Mouse (Mus musculus) stomach, embryonic 15.5 days (tissue): ENCODE data around the gene Ganab. TPM values are rescaled to one million over a fixed set of nuclear protein-coding genes. Genes with fewer than 3 reads are reported as not detected.

Experiments used
- ATAC-seq: fragments of 200-750 bp; cut with Nextera tagmentation; 2 replicates; pipeline ENCODE4 v1.8.0; 2017; ENCODE audit warnings: low read depth, moderate number of reproducible peaks, moderate TSS enrichment; ENCODE audit not compliant: insufficient read depth, low FRiP score
- H3K27ac ChIP-seq: fragments of 300-500 bp; sonication (generic); 2 replicates; pipeline ENCODE4 v1.5.1; 2015; ENCODE audit warnings: mild to moderate bottlenecking, inconsistent platforms
- H3K27me3 ChIP-seq: fragments of 300-500 bp; sonication (generic); replicated peaks from 2 replicates; pipeline ENCODE4 v1.6.1; 2015; ENCODE audit warnings: inconsistent platforms
- H3K36me3 ChIP-seq: fragments of 300-500 bp; sonication (generic); 2 replicates; pipeline ENCODE4 v1.6.1; 2015; ENCODE audit warnings: inconsistent platforms
- H3K4me1 ChIP-seq: fragments of 300-500 bp; sonication (generic); 2 replicates; pipeline ENCODE4 v1.6.1; 2015; ENCODE audit warnings: inconsistent platforms
- H3K4me2 ChIP-seq: fragments of 300-500 bp; sonication (generic); 2 replicates; pipeline ENCODE4 v1.6.1; 2015; ENCODE audit warnings: mild to moderate bottlenecking, inconsistent platforms
- H3K4me3 ChIP-seq: fragments of 300-500 bp; sonication (generic); replicated peaks from 2 replicates; pipeline ENCODE4 v1.5.1; 2015; ENCODE audit warnings: inconsistent platforms
- H3K9ac ChIP-seq: fragments of 300-500 bp; sonication (generic); 2 replicates; pipeline ENCODE4 v1.6.1; 2015; ENCODE audit warnings: inconsistent platforms
- H3K9me3 ChIP-seq: fragments of 300-500 bp; sonication (generic); 2 replicates; pipeline ENCODE4 v1.6.1; 2016; ENCODE audit warnings: inconsistent platforms
- WGBS: fragments of 180-500 bp; shearing (Covaris S2); methylation state at CpG from one replicate; pipeline ENCODE4 v1.1.7; 2015; 5-methylcytosine and 5-hydroxymethylcytosine counted together
- polyA plus RNA-seq: library from polyadenylated mRNA; unstranded; fragments of >200 nt; fragmentation: Nextera tagmentation; extraction: Ambion mirVana; gene quantifications from 2 replicates; pipeline ENCODE4 v1.2.1, GENCODE M21; 2015

The Ganab gene
- polyA plus RNA-seq, 1 experiment from 2014 or later, result 89.3 TPM

GRCm38 (mm10) chr19:8920073-8920736, 22.3 kb downstream of the Ganab start, which contains the start of gene B3gat3:
B3gat3 (plus strand) TSS chr19:8920374.
- peak; percentile 97 for ATAC-seq

GRCm38 (mm10) chr19:8920836-8921291, 23.0 kb downstream of the Ganab start:
- peak overlapping the region; percentile 79 for H3K4me3 ChIP-seq
- no peaks in the 10 kb centered on the region for H3K9me3 ChIP-seq
- H3K27me3 ChIP-seq, result no peaks in the 10 kb centered on the region
- WGBS, result under 1% methylated on average over 6 of the region's 6 CpGs
- peak overlapping the region; percentile 89 for H3K27ac ChIP-seq
- H3K4me2 ChIP-seq, result peak overlapping the region; percentile 65
- peak overlapping the region; percentile 64 for H3K9ac ChIP-seq
- peaks cover 17% of the 10 kb centered on the region for H3K36me3 ChIP-seq
- ATAC-seq, result peak; percentile 17; the same call in 1 of the 2 replicates
- H3K4me1 ChIP-seq, result peaks cover 12% of the 10 kb centered on the region; the same call in 1 of the 2 replicates

More at GRCm38 (mm10) chr19:8920073-8920736, 22.3 kb downstream of the Ganab start, which contains the start of gene B3gat3:
- H3K27ac ChIP-seq, result peak within 1 kb of the TSS; percentile 89
- peaks cover 19% of the 10 kb centered on the region for H3K36me3 ChIP-seq
- H3K4me1 ChIP-seq, result peaks cover 12% of the 10 kb centered on the region; the same call in 1 of the 2 replicates
- peak within 1 kb of the TSS; percentile 65 for H3K4me2 ChIP-seq
- peak within 1 kb of the TSS; percentile 64 for H3K9ac ChIP-seq
- no peaks in the 10 kb centered on the region for H3K9me3 ChIP-seq
- no peaks in the 10 kb centered on the region for H3K27me3 ChIP-seq
- 3% methylated on average over 49 of the region's 50 CpGs for WGBS
- H3K4me3 ChIP-seq, result peak within 1 kb of the TSS; percentile 79

DNA sequence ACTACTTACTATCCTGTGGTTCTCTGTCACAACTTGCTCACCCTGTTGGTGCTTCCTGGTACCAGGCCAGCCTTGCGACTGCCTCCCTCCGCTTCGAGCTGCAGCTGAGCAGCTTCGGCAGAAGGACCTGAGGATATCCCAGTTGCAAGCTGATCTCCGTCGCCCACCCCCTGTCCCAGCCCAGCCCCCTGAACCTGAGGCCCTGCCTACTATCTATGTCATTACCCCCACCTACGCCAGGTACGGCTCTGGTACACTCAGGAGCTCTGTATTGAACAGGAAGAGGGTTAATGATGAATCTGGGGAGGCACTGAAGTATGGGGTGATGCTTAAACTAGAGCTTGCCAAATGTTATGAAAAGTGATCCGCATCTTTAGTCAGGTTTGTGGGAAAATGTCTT, 23.9 kb downstream of the Ganab start:
- Histone ChIP-seq H3K27me3 (no peaks in the 10 kb centered on the region), H3K9ac (no peak overlapping the region), H3K9me3 (no peaks in the 10 kb centered on the region), H3K27ac (no peak overlapping the region), H3K4me1 (peaks cover 12% of the 10 kb centered on the region; the same call in 1 of the 2 replicates), H3K4me3 (peak overlapping the region; percentile 79; the same call in 1 of the 2 replicates), H3K36me3 (peaks cover 9% of the 10 kb centered on the region; the same call in 1 of the 2 replicates), H3K4me2 (peak overlapping the region; percentile 65)
- 75% methylated on average over 9 of the region's 9 CpGs for WGBS
- ATAC-seq, result no peak

- Histone ChIP-seq H3K27ac (no peak overlapping the region), H3K4me1 (peaks cover 23% of the 10 kb centered on the region), H3K27me3 (no peaks in the 10 kb centered on the region), H3K36me3 (0 out of 2 replicates have a peak, but pooled peaks cover 6% of the 10 kb centered on the region), H3K9me3 (no peaks in the 10 kb centered on the region), H3K4me3 (no peak overlapping the region), H3K9ac (no peak overlapping the region), H3K4me2 (no peak overlapping the region)
- ATAC-seq, result no peak
- 82% methylated on average over 2 of the region's 2 CpGs for WGBS
Measured at GRCm38 (mm10) chr19:8926766-8927165, 28.9 kb downstream of the Ganab start.

DNA sequence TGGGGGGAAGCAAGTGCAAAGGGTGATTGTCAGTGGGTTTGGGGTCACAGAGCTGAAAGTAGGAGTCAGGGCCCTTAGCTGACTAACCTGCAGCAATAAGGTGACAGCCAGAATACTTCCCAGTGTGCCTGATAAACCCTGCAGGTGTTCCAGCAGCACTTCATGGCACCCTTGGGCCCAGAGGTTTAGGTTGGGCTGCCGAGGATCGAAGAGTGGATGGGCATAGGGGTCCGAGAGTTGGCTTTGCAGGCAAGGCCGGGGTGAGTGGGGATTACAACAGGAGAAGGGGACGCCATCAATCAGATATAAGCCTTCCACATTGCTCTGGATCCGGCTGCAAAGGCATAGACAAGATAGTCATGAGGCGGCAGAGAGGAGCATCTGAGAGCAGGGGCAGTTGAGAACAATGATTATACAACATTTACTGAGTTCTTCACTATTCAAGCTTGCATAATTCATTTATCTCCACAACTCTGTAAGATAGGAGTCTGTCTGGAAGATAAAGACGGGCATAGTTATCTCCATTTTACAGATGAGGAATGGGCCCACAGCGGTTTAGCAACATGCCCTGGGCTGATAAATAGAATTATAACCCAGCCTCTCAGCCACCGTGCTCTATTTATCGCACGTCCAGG, 30.1 kb downstream of the Ganab start:
- no peak overlapping the region for H3K27ac ChIP-seq
- no peak overlapping the region for H3K9ac ChIP-seq
- no peaks in the 10 kb centered on the region for H3K27me3 ChIP-seq
- H3K4me1 ChIP-seq, result peaks cover 22% of the 10 kb centered on the region
- no peak for ATAC-seq
- WGBS, result 79% methylated on average over 12 of the region's 12 CpGs
- H3K4me3 ChIP-seq, result no peak overlapping the region
- H3K9me3 ChIP-seq, result no peaks in the 10 kb centered on the region
- H3K36me3 ChIP-seq, result 0 out of 2 replicates have a peak, but pooled peaks cover 7% of the 10 kb centered on the region
- H3K4me2 ChIP-seq, result no peak overlapping the region

GRCm38 (mm10) chr19:8928689-8929223, 30.9 kb downstream of the Ganab start:
- WGBS, result 27% methylated on average over 16 of the region's 16 CpGs
- H3K4me1 ChIP-seq, result peaks cover 22% of the 10 kb centered on the region
- peak overlapping the region; percentile 75 for H3K4me3 ChIP-seq
- no peaks in the 10 kb centered on the region for H3K9me3 ChIP-seq
- peak overlapping the region; percentile 73 for H3K4me2 ChIP-seq
- peaks cover 14% of the 10 kb centered on the region for H3K36me3 ChIP-seq
- no peak overlapping the region for H3K9ac ChIP-seq
- no peak for ATAC-seq
- H3K27me3 ChIP-seq, result no peaks in the 10 kb centered on the region
- H3K27ac ChIP-seq, result peak overlapping the region; percentile 90; the same call in 1 of the 2 replicates

GRCm38 (mm10) chr19:8929224-8930088, 31.6 kb downstream of the Ganab start, which contains the start of the genes Rom1 and Eml3:
Rom1 (minus strand) TSS chr19:8929356.
Eml3 (plus strand) TSS chr19:8929552.
- H3K36me3 ChIP-seq, result peaks cover 20% of the 10 kb centered on the region
- no peaks in the 10 kb centered on the region for H3K9me3 ChIP-seq
- peak within 1 kb of the TSS; percentile 73 for H3K4me2 ChIP-seq
- peaks cover 22% of the 10 kb centered on the region for H3K4me1 ChIP-seq
- H3K9ac ChIP-seq, result peak within 1 kb of the TSS; percentile 54
- 0% methylated on average over 69 of the region's 74 CpGs for WGBS
- peak within 1 kb of the TSS; percentile 90 for H3K27ac ChIP-seq
- ATAC-seq, result peak; percentile 76
- H3K4me3 ChIP-seq, result peak within 1 kb of the TSS; percentile 75
- no peaks in the 10 kb centered on the region for H3K27me3 ChIP-seq

GRCm38 (mm10) chr19:8930117-8930516, 32.2 kb downstream of the Ganab start:
- Histone ChIP-seq H3K36me3 (peaks cover 25% of the 10 kb centered on the region), H3K27ac (peak overlapping the region; percentile 90), H3K9me3 (no peaks in the 10 kb centered on the region), H3K4me3 (peak overlapping the region; percentile 75), H3K9ac (peak overlapping the region; percentile 54), H3K4me1 (peaks cover 22% of the 10 kb centered on the region), H3K4me2 (peak overlapping the region; percentile 73), H3K27me3 (no peaks in the 10 kb centered on the region)
- peak; percentile 6; the same call in 1 of the 2 replicates for ATAC-seq
- 6% methylated on average over 11 of the region's 11 CpGs for WGBS

- Histone ChIP-seq H3K36me3 (peaks cover 22% of the 10 kb centered on the region), H3K27me3 (no peaks in the 10 kb centered on the region), H3K27ac (no peak overlapping the region), H3K4me3 (peak overlapping the region; percentile 75), H3K4me2 (peak overlapping the region; percentile 73), H3K4me1 (peaks cover 22% of the 10 kb centered on the region), H3K9me3 (no peaks in the 10 kb centered on the region), H3K9ac (peak overlapping the region; percentile 54; the same call in 1 of the 2 replicates)
- no peak for ATAC-seq
- WGBS, result 84% methylated on average over 7 of the region's 7 CpGs
Measured at GRCm38 (mm10) chr19:8930771-8931170, 32.9 kb downstream of the Ganab start.

DNA sequence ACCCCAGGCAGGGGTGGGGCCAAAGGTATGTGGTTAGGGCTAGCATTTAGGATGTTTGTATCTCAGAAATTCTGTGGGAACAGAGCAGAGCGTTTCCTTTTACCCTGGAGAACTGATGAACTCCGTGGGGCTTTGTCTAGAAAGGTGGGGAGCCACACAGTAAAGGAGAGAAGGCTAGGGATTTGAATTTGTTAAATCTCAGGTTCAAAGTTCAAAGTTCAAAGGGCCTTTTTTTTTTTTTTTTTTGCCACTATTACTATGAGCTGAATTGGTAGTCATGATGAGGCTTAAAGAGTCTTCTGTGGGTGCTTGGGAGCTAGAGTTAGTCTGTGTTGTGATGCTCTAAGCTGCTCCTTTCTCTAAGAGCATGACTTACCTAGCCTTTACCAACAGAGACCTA, 38.9 kb downstream of the Ganab start:
- H3K9ac ChIP-seq, result no peak overlapping the region
- H3K36me3 ChIP-seq, result peaks cover 35% of the 10 kb centered on the region
- H3K4me1 ChIP-seq, result peaks cover 8% of the 10 kb centered on the region
- H3K4me2 ChIP-seq, result no peak overlapping the region
- no peak overlapping the region for H3K27ac ChIP-seq
- WGBS, result 89% methylated on average over 2 of the region's 2 CpGs
- no peak for ATAC-seq
- H3K4me3 ChIP-seq, result no peak overlapping the region
- no peaks in the 10 kb centered on the region for H3K27me3 ChIP-seq
- no peaks in the 10 kb centered on the region for H3K9me3 ChIP-seq
